Mouse (Mus musculus) stomach, postnatal 0 days (tissue): ENCODE data around the gene Speer4d.
"Not testable (repeated sequence)": the region's sequence is repeated elsewhere in the genome, so short reads cannot be mapped to it uniquely, and the experiment has no call there.

Source experiments
- CTCF ChIP-seq: IDR thresholded peaks from 2 replicates; pipeline ENCODE4 v1.5.1; 2016; ENCODE audit warnings: antibody characterized with exemption, low read depth, mild to moderate bottlenecking, moderate library complexity
- EP300 ChIP-seq: optimal IDR thresholded peaks from 2 replicates; pipeline ENCODE3; 2016; ENCODE audit warnings: antibody characterized with exemption

GRCm38 (mm10) chr5:15577033-15577432, 41.8 kb upstream of the Speer4d start, which contains the start of gene Gm21083:
- not testable (repeated sequence) for TF ChIP-seq CTCF, EP300
